Mouse (Mus musculus): ENCODE results near the gene Gm6169.
"Not testable (repeated sequence)": the region's sequence is repeated elsewhere in the genome, so short reads cannot be mapped to it uniquely, and the experiment has no call there.

The Gm6169 gene

DNA sequence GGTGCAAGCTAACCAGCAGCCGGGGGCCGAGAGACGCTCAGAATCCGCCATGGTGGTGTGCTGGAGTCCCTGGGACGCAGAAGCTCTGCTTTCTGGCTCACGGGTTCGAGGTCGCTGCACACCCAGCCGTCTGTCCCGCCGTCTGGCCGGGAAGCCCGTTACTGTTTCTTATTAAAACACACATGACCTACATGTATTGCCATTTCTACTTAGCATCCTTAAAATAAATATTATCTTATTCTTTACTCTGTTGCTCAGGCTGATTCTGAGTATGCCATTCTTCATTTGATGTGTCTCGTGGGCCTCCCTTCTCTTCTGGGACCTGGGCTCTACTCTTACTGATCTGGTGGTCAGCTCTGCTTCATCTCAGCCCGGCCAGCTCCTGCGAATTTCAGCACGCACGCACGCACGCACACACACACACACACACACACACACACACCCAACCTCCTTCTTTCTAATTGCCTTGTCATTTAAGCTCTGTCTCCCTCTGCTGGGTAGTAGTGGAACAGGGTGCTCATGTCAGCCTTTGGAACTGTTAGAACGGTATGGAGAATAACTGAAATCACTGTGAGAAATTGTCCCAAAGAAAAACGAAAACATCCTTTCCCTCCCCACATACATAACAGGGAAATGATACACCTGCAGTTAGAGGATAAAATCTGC, at the start of gene Gm6169:
Gene Gm6169, minus strand, starts transcription at position 51 of the 666 bp plus-strand sequence.
- peak; percentile 77 for DNase-seq (ENCODE audit: low spot score)

GRCm38 (mm10) chr13:97145834-97146233, 46.8 kb upstream of the Gm6169 start:
- DNase-seq (ENCODE audit: low spot score): peak; percentile 79

DNA sequence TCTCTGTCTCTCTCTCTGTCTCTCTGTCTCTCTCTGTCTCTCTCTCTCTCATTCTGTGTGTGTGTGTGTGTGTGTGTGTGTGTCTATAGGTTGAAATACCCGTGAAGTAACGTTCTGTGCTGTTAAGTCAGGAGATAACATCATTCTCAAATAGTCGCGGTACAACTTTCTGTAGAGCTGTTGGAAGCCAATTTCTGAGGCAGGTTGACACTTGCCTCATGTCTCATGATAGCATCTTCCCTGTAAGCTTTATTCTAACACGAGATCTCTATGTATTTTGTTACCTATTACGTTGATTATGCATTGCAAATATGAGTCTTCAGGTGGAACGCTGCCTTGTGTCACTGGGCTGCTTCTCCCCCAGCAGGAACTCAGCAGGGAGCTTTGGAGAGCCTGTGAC, 43.3 kb upstream of the Gm6169 start:
- DNase-seq (ENCODE audit: low spot score): no peak

GRCm38 (mm10) chr13:97138404-97138931, 39.4 kb upstream of the Gm6169 start:
- not testable (repeated sequence) for DNase-seq (ENCODE audit: low spot score)

- peak; percentile 96 for DNase-seq (ENCODE audit: low spot score)
Observed at GRCm38 (mm10) chr13:97137466-97138400, 38.7 kb upstream of the Gm6169 start, which contains the start of the genes Gfm2 and Nsa2. TSS of gene Gfm2 (plus strand) at chr13:97137937. TSS of gene Nsa2 (minus strand) at chr13:97137937.

GRCm38 (mm10) chr13:97130413-97130812, 31.4 kb upstream of the Gm6169 start:
- DNase-seq (ENCODE audit: low spot score): not testable (repeated sequence)

DNA sequence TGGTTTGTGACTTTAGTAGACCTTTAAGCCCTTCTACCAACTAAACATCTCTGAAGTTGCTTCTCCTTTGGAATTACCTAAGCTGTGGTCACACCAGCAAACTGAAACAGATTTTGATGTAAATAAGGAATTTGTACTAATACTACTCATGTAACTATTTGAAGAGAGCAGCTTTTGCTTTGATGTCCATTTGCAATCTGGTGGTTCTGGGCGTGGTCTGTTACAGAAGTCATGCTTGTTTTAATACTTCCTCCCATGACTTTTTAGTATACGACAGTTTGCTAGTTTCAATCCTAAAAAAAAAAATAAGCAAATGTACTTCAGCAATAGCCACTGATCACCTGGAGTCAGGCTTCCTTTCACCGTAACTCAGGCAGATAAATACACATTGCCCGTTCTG, 30.6 kb upstream of the Gm6169 start:
- not testable (repeated sequence) for DNase-seq (ENCODE audit: low spot score)

DNA sequence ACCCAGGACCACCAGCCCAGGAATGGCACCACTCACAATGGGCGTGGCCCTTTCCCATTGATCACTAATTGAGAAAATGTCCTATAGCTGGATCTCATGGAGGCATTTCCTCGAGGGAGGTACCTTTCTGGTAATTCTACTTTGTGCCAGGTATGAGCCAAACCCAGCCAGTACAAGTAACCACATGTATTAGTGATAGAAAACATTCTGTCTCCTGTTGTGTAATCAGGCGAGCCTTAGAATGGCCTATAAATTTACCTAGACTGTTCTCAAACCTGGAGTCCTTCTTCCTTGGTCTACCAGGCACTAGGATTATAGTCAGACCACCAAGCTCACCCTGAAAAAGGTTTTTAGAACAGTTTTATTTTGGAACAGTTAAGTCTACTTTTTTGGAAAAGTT, 22.3 kb upstream of the Gm6169 start:
- DNase-seq (ENCODE audit: low spot score): no peak

- no peak for DNase-seq (ENCODE audit: low spot score)
Observed at GRCm38 (mm10) chr13:97109046-97109445, 10.0 kb upstream of the Gm6169 start.

- not testable (repeated sequence) for DNase-seq (ENCODE audit: low spot score)
Observed at GRCm38 (mm10) chr13:97107721-97108120, 8.7 kb upstream of the Gm6169 start.

DNA sequence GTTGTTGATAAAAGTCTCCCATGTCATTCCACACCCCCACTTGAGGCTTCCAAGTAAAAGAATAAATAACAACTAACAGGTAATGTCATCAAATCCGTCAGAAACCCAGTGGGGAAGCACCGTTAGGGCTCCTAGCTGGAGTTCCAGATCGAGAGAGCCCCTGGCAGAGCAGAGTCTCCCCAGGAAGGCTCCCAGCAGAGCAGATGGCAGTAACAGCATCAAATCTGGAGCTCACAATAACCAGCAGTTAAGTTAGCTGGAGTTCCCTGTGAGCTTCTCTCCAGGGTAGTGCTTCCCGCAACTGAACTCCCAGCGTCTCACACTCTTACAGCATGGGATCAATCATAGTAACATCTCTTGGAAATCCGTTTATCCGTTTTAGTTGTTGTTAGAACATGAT, 6.0 kb upstream of the Gm6169 start:
- DNase-seq (ENCODE audit: low spot score): no peak

- DNase-seq (ENCODE audit: low spot score): no peak
Observed at GRCm38 (mm10) chr13:97095726-97096125, 3.3 kb downstream of the Gm6169 start.

- DNase-seq (ENCODE audit: low spot score): no peak
Observed at GRCm38 (mm10) chr13:97088183-97088582, 10.9 kb downstream of the Gm6169 start.

GRCm38 (mm10) chr13:97087421-97087820, 11.6 kb downstream of the Gm6169 start:
- DNase-seq (ENCODE audit: low spot score): no peak

DNA sequence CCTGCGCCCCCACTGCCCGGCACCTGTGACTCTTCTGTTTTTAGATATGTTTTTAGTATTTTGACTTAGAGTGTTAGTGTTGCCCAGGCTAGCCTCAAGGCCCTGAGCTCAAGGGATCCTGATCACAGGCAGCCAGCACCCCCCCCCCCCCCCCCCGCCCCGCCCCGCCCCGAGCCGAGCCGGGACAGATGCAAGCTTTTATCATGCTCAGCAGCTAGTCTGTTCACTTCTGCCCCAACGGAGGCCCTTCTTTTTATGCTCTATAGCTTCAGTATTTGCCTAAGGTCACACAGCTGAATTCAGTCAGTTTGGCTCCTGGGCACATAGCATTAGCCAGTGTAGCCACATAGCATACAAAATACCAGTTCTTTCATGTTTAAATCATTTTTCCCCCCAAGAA, 12.7 kb downstream of the Gm6169 start:
- DNase-seq (ENCODE audit: low spot score): no peak

DNA sequence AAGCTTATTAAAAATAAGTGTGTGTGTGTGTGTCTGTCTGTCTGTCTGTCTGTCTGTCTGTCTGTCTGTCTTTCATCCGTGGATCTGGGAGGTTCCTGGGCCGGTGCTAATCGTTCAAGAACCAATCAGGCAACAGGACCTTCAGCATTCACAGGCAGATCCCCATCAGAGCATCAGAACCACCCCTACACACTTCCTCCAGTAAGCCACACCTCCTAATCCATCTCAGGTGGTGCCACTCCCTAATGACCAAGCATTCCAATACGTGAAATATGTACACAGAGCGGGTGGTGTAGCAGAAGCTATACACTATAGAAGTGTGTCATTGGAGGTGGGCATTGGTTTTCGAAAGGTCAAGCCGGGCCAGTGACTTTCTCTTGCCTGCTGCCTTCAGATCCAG, 16.6 kb downstream of the Gm6169 start:
- DNase-seq (ENCODE audit: low spot score): no peak

DNA sequence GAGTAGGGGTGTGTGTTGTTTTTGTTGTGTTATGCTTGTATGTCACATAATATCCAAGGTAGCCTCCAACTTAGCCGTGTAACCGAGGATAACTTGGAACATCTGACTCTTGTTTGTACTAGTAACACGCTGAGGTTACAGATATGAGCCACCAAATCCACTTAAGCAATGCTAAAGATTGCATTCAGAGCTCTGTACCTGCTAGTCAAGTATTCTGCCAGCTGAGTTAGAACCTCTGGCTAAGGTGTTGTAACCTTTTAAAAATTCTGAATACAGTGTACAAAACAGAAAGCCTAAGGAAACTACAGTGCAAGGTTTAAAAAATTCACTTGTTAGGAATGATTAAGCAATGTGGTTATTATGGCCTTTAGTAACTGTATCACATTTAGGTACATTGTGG, 18.4 kb downstream of the Gm6169 start:
- DNase-seq (ENCODE audit: low spot score): no peak

- no peak for DNase-seq (ENCODE audit: low spot score)
Observed at GRCm38 (mm10) chr13:97080201-97080600, 18.8 kb downstream of the Gm6169 start.

DNA sequence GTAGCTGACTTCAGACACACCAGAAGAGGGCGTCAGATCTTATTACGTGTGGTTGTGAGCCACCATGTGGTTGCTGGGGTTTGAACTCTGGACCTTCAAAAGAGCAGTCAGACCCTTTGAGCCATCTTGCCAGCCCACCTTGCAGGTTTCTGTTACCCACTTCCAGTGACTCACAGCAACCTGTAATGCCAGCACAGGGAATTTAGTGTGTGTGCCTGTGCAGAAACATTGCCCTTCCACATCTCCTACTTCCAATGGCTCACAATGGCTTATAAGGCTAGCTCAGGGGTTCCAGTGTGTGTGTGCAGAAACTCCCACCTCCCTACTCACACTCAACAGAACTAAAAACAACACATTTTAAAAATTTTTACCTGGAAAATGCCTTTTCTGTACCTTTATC, 21.5 kb downstream of the Gm6169 start:
- DNase-seq (ENCODE audit: low spot score): no peak

GRCm38 (mm10) chr13:97073497-97073896, 25.5 kb downstream of the Gm6169 start:
- no peak for DNase-seq (ENCODE audit: low spot score)

DNA sequence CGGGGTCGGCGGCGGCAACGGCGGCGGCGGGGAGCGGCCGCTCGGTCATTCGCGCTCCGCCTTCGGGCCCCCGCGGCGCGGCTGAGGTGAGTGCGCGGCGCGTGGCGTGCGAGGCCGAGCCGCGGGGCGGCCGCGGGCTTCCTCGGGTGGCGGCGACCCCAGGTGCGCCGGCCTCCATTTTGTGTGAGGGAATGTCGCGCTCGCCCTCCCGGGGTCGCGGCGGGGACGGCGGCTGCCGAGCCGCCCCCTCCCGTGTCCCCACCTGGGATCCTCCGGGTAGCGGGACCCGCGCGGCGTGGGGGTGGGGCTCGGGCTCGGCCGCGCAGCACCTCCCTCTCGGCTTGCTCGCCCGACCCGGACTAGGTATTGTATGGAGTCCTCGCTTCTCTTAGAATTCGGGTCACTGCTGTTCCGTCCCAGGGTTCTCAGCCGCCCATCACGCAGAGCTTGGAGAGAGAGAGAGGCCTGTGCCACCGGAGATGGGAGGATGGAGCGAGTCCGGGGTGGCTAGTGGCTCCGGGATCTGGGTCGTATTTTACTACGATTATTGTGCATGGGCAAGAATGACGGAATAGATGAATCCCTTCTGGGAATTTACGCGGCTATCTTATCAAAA, 27.3 kb downstream of the Gm6169 start:
- DNase-seq (ENCODE audit: low spot score): peak; percentile 66

DNA sequence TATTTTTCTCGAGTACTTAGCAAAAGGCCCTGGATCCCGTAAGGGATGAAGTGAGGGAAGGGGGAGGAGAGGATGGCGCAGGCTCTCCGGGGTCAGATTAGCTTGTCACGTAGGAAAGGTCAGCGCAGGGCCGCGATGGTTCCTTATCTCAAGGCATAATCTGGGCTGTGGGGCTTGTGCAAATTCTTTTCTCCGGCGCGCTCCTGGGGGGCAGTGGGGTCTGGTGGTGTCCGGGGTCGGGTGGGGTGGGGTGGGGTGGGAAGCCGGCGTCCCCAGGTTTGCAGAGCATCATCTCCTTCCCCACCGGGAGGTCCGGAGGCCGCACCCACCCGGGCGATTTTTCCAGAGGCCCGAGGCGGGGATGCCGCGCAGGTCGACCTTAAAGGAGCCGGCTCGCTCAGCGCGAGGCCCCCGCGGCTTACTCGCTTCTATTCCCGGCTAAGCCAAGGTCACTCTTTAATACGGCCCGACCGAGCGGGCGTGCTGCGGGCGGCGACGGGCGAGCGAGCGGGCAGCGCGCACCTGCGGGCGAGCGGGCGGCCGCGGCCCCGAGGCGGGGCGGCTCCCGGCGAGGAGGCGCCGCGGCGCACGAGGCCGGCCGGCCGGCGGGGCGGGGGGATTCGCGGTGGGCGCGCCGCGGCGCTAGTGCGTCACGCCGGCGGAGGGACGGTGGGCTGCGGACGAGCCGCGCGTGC, 28.0 kb downstream of the Gm6169 start:
- peak; percentile 77 for DNase-seq (ENCODE audit: low spot score)
